Mouse (Mus musculus) hindbrain, postnatal 0 days (tissue): ENCODE results near the gene Csmd2. TPM values are rescaled to one million over a fixed set of nuclear protein-coding genes. Genes with fewer than 3 reads are reported as not detected.

Source experiments
- ATAC-seq: fragments of 200-750 bp; cut with Nextera tagmentation; 2 replicates; pipeline ENCODE4 v1.8.0; 2017; ENCODE audit warnings: mild to moderate bottlenecking, moderate TSS enrichment, moderate library complexity
- DNase-seq: peaks from one replicate; pipeline ENCODE4 v3.0.0-alpha.2; 2015; ENCODE audit warnings: low spot score
- H3K27ac ChIP-seq: fragments of 300-500 bp; sonication (generic); 2 replicates; pipeline ENCODE4 v1.5.1; 2014; ENCODE audit warnings: mild to moderate bottlenecking
- H3K27me3 ChIP-seq: fragments of 300-500 bp; sonication (generic); 2 replicates; pipeline ENCODE4 v1.6.1; 2014; ENCODE audit warnings: low read length, mixed read lengths; ENCODE audit not compliant: insufficient read depth
- H3K36me3 ChIP-seq: fragments of 300-500 bp; sonication (generic); 2 replicates; pipeline ENCODE4 v1.6.1; 2014; ENCODE audit warnings: low read length, mixed read lengths; ENCODE audit not compliant: insufficient read depth
- H3K4me1 ChIP-seq: fragments of 300-500 bp; sonication (generic); 2 replicates; pipeline ENCODE4 v1.6.1; 2014; ENCODE audit warnings: antibody characterized with exemption, low read length, mixed read lengths; ENCODE audit not compliant: insufficient read depth
- H3K4me2 ChIP-seq: fragments of 300-500 bp; sonication (generic); 2 replicates; pipeline ENCODE4 v1.6.1; 2014; ENCODE audit warnings: low read depth, mild to moderate bottlenecking, low read length, moderate library complexity, mixed read lengths
- H3K4me3 ChIP-seq: fragments of 300-500 bp; sonication (generic); 2 replicates; pipeline ENCODE4 v1.5.1; 2014; ENCODE audit warnings: low read length
- H3K9ac ChIP-seq: fragments of 300-500 bp; sonication (generic); replicated peaks from 2 replicates; pipeline ENCODE4 v1.6.1; 2014; ENCODE audit warnings: mild to moderate bottlenecking, low read length, moderate library complexity, mixed read lengths
- H3K9me3 ChIP-seq: fragments of 300-500 bp; sonication (generic); 2 replicates; pipeline ENCODE4 v1.6.1; 2016; ENCODE audit warnings: low read length, mixed read lengths
- CTCF ChIP-seq: IDR thresholded peaks from 2 replicates; pipeline ENCODE4 v1.5.1; 2016; ENCODE audit warnings: antibody characterized with exemption, control low read depth, low read depth
- WGBS: fragments of 180-500 bp; shearing (Covaris S2); extraction: QIAGEN DNeasy Blood & Tissue Kit; methylation state at CpG from one replicate; pipeline ENCODE4 v1.1.7; 2014; 5-methylcytosine and 5-hydroxymethylcytosine counted together
- polyA plus RNA-seq: library from polyadenylated mRNA; unstranded; fragments of >200 nt; fragmentation: Nextera tagmentation; extraction: Ambion mirVana; gene quantifications from 2 replicates; pipeline ENCODE4 v1.2.1, GENCODE M21; 2015
- total RNA-seq: library from RNA; depleted of rRNA; stranded (reverse); fragments of >200 nt; gene quantifications from 2 replicates; pipeline ENCODE4 v1.2.3, GENCODE M21; 2014

Csmd2 gene
- total and polyA plus RNA-seq, 2 experiments from 2014 or later = 8.2 to 41.3 TPM

- no peak for TF ChIP-seq CTCF
- Histone ChIP-seq H3K27ac (no peak overlapping the region), H3K4me3 (no peak overlapping the region), H3K27me3 (no peaks in the 10 kb centered on the region), H3K36me3 (no peaks in the 10 kb centered on the region), H3K9me3 (no peaks in the 10 kb centered on the region), H3K4me2 (no peak overlapping the region), H3K9ac (no peak overlapping the region), H3K4me1 (0 out of 2 replicates have a peak, but pooled peaks cover 5% of the 10 kb centered on the region)
- no peak for ATAC-seq
- DNase-seq = no peak
- 74% methylated on average over 1 of the region's 1 CpGs for WGBS
Measured at GRCm38 (mm10) chr4:128171701-128172100, 184.0 kb downstream of the Csmd2 start.

GRCm38 (mm10) chr4:128178974-128179373, 191.3 kb downstream of the Csmd2 start:
- Histone ChIP-seq H3K9ac (no peak overlapping the region), H3K4me3 (no peak overlapping the region), H3K4me2 (no peak overlapping the region), H3K27me3 (no peaks in the 10 kb centered on the region), H3K27ac (peak overlapping the region; percentile 20; the same call in 1 of the 2 replicates), H3K4me1 (peaks cover 19% of the 10 kb centered on the region; the same call in 1 of the 2 replicates), H3K9me3 (no peaks in the 10 kb centered on the region), H3K36me3 (no peaks in the 10 kb centered on the region)
- WGBS = 26% methylated on average over 8 of the region's 8 CpGs
- peak; percentile 79 for DNase-seq
- no peak for TF ChIP-seq CTCF
- peak; percentile 42; the same call in 1 of the 2 replicates for ATAC-seq

GRCm38 (mm10) chr4:128179581-128179980, 191.9 kb downstream of the Csmd2 start:
- no peak overlapping the region for H3K9ac ChIP-seq
- no peaks in the 10 kb centered on the region for H3K9me3 ChIP-seq
- ATAC-seq (no peak), DNase-seq (no peak)
- peaks cover 21% of the 10 kb centered on the region; the same call in 1 of the 2 replicates for H3K4me1 ChIP-seq
- H3K27ac ChIP-seq = peak overlapping the region; percentile 20; the same call in 1 of the 2 replicates
- 70% methylated on average over 2 of the region's 2 CpGs for WGBS
- no peaks in the 10 kb centered on the region for H3K36me3 ChIP-seq
- peak; percentile 37 for TF ChIP-seq CTCF
- no peak overlapping the region for H3K4me2 ChIP-seq
- no peaks in the 10 kb centered on the region for H3K27me3 ChIP-seq
- H3K4me3 ChIP-seq = no peak overlapping the region

GRCm38 (mm10) chr4:128184747-128185146, 197.1 kb downstream of the Csmd2 start:
- Histone ChIP-seq H3K9ac (no peak overlapping the region), H3K27me3 (no peaks in the 10 kb centered on the region), H3K9me3 (no peaks in the 10 kb centered on the region), H3K27ac (no peak overlapping the region), H3K4me3 (no peak overlapping the region), H3K36me3 (no peaks in the 10 kb centered on the region), H3K4me1 (peaks cover 9% of the 10 kb centered on the region; the same call in 1 of the 2 replicates), H3K4me2 (no peak overlapping the region)
- WGBS = 95% methylated on average over 1 of the region's 1 CpGs
- no peak for DNase-seq
- no peak for TF ChIP-seq CTCF
- no peak for ATAC-seq

- Histone ChIP-seq H3K9me3 (no peaks in the 10 kb centered on the region), H3K27me3 (no peaks in the 10 kb centered on the region), H3K4me1 (no peaks in the 10 kb centered on the region), H3K36me3 (no peaks in the 10 kb centered on the region), H3K9ac (no peak overlapping the region), H3K4me3 (no peak overlapping the region), H3K4me2 (no peak overlapping the region), H3K27ac (no peak overlapping the region)
- DNase-seq (no peak), ATAC-seq (no peak)
- no peak for TF ChIP-seq CTCF
- 69% methylated on average over 8 of the region's 8 CpGs for whole genome bisulfite sequencing
Measured at GRCm38 (mm10) chr4:128194454-128194853, 206.8 kb downstream of the Csmd2 start.

GRCm38 (mm10) chr4:128217991-128218595, 230.4 kb downstream of the Csmd2 start:
- 45% methylated on average over 13 of the region's 13 CpGs for WGBS
- Histone ChIP-seq H3K27me3 (no peaks in the 10 kb centered on the region), H3K9me3 (no peaks in the 10 kb centered on the region), H3K36me3 (no peaks in the 10 kb centered on the region), H3K4me3 (no peak overlapping the region), H3K4me2 (no peak overlapping the region), H3K4me1 (0 out of 2 replicates have a peak, but pooled peaks cover 4% of the 10 kb centered on the region), H3K27ac (no peak overlapping the region), H3K9ac (no peak overlapping the region)
- ATAC-seq (peak; percentile 83), DNase-seq (peak; percentile 72)
- TF ChIP-seq CTCF = no peak

- H3K27ac ChIP-seq = no peak overlapping the region
- H3K9ac ChIP-seq = no peak overlapping the region
- no peaks in the 10 kb centered on the region for H3K9me3 ChIP-seq
- no peaks in the 10 kb centered on the region for H3K27me3 ChIP-seq
- no peaks in the 10 kb centered on the region for H3K36me3 ChIP-seq
- H3K4me3 ChIP-seq = no peak overlapping the region
- H3K4me1 ChIP-seq = peaks cover 13% of the 10 kb centered on the region
- no peak for DNase-seq
- TF ChIP-seq CTCF = no peak
- WGBS = 58% methylated on average over 6 of the region's 6 CpGs
- ATAC-seq = no peak
- H3K4me2 ChIP-seq = no peak overlapping the region
Measured at GRCm38 (mm10) chr4:128224453-128224852, 236.8 kb downstream of the Csmd2 start.
